Mouse (Mus musculus): ENCODE results near the gene Slc39a8.

The Slc39a8 gene

GRCm38 (mm10) chr3:135918566-135919180 is 93.6 kb downstream of the Slc39a8 start:
- DNase-seq (ENCODE audit: low spot score): no peak

- DNase-seq (ENCODE audit: low spot score): no peak
Observed at GRCm38 (mm10) chr3:135919305-135919704, 94.2 kb downstream of the Slc39a8 start.

GRCm38 (mm10) chr3:135926729-135927128 is 101.7 kb downstream of the Slc39a8 start:
- no peak for DNase-seq (ENCODE audit: low spot score)

DNA sequence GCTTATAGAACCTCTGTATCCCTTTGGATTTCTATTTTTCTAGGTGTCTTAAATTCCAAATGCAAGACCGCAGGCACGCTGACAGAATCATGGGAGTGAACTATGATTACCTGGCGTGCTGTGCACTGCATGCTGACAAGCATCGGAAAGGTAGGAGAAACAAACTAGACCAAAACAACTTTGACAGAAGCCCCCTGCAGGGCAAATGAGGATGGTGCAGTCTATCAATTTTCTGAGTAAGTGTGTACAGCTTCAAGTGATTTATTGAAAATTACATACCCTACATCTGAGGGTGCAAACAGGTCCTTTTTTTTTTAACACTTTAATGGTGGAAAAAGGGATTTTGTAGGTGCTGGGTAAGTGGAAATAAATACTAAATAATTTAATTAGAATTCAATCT is 103.1 kb downstream of the Slc39a8 start:
- DNase-seq (ENCODE audit: low spot score): no peak

DNA sequence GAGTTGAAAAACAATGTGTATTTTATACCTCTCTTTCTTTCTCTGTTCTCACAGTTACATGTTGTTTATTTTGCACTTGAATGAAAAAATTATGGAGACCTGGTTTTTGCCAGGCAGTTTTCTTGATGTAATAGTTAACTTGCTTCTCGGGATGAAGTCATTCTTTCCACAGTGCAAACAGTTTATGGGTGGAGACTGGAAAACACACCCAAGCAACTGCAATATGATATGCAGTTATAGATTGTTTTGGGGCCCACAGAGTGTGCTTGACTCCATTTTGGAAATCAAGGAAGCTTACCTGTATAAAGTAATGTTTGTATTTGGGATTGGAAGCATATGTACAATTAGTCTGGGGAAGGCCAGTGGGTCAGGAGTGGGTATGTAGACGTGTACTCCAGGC is 112.4 kb downstream of the Slc39a8 start:
- DNase-seq (ENCODE audit: low spot score): no peak
